Mouse (Mus musculus) liver, embryonic 14.5 days (tissue): ENCODE data around the gene Plekha5. TPM values are rescaled to one million over a fixed set of nuclear protein-coding genes. Genes with fewer than 3 reads are reported as not detected.
A peak's percentile ranks its signal among the peaks of the same experiment; 100 is the strongest.

ENCODE experiments used
- ATAC-seq: fragments of 200-750 bp; cut with Nextera tagmentation; 2 replicates; pipeline ENCODE4 v1.8.0; 2017; ENCODE audit warnings: moderate number of reproducible peaks, mild to moderate bottlenecking, moderate library complexity; ENCODE audit not compliant: insufficient read depth
- DNase-seq, 3 experiments: peaks; one replicate each; pipeline ENCODE4 v3.0.0-alpha.2; 2012 to 2013; ENCODE audit warnings: low read depth in 3 of 3, low spot score in 3 of 3
- H3K27ac ChIP-seq: fragments of 300-500 bp; sonication (generic); 2 replicates; pipeline ENCODE4 v1.5.1; 2014; ENCODE audit warnings: moderate library complexity, mild to moderate bottlenecking, control low read depth, inconsistent platforms
- H3K27me3 ChIP-seq: fragments of 300-500 bp; sonication (generic); 2 replicates; pipeline ENCODE4 v1.6.1; 2014; ENCODE audit warnings: mild to moderate bottlenecking, low read length, moderate library complexity; ENCODE audit not compliant: control insufficient read depth, insufficient read depth
- H3K36me3 ChIP-seq: fragments of 300-500 bp; sonication (generic); replicated peaks from 2 replicates; pipeline ENCODE4 v1.6.1; 2014; ENCODE audit warnings: low read depth; ENCODE audit not compliant: control insufficient read depth, insufficient read depth
- H3K4me1 ChIP-seq, 2 experiments: fragments of 200-500 bp in 1 of 2; fragments of 300-500 bp in 1 of 2; sonication (generic) in 1 of 2; replicated peaks; 2 replicates each; pipeline ENCODE4 v1.6.1; 2012 to 2014; ENCODE audit warnings: antibody characterized with exemption in 1 of 2, inconsistent platforms in 1 of 2, low read length in 1 of 2; ENCODE audit not compliant: control insufficient read depth in 2 of 2, insufficient read depth in 2 of 2
- H3K4me2 ChIP-seq: fragments of 300-500 bp; sonication (generic); 2 replicates; pipeline ENCODE4 v1.6.1; 2014; ENCODE audit warnings: low read depth, mild to moderate bottlenecking, control low read depth, moderate library complexity
- H3K4me3 ChIP-seq, 2 experiments: fragments of 200-500 bp in 1 of 2; fragments of 300-500 bp in 1 of 2; sonication (generic) in 1 of 2; 2 replicates each; pipeline ENCODE4 v1.5.1; 2012 to 2014; ENCODE audit warnings: low read depth in 2 of 2, low read length in 2 of 2, mild to moderate bottlenecking in 2 of 2, control low read depth in 1 of 2, inconsistent platforms in 1 of 2, moderate library complexity in 1 of 2; ENCODE audit not compliant: insufficient read depth in 1 of 2
- H3K9ac ChIP-seq: fragments of 300-500 bp; sonication (generic); replicated peaks from 2 replicates; pipeline ENCODE4 v1.6.1; 2014; ENCODE audit warnings: mild to moderate bottlenecking, control low read depth, moderate library complexity
- H3K9me3 ChIP-seq: fragments of 300-500 bp; sonication (generic); 2 replicates; pipeline ENCODE4 v1.6.1; 2016; ENCODE audit warnings: low read length, mixed read lengths; ENCODE audit not compliant: control insufficient read depth
- CTCF ChIP-seq: IDR thresholded peaks from 2 replicates; pipeline ENCODE4 v1.5.1; 2016; ENCODE audit warnings: antibody characterized with exemption, low read depth, control low read depth
- EP300 ChIP-seq: IDR thresholded peaks from 2 replicates; pipeline ENCODE4 v1.6.1; 2016; ENCODE audit warnings: antibody characterized with exemption, low read depth
- WGBS: fragments of 180-500 bp; shearing (Covaris S2); extraction: QIAGEN DNeasy Blood & Tissue Kit; methylation state at CpG from one replicate; pipeline ENCODE4 v1.1.7; 2014; ENCODE audit not compliant: insufficient replicate concordance; 5-methylcytosine and 5-hydroxymethylcytosine counted together
- polyA plus RNA-seq, 2 experiments: library from polyadenylated mRNA; depleted of rRNA in 1 of 2; stranded (reverse) in 1 of 2; unstranded in 1 of 2; fragments of >200 nt; fragmentation: Nextera tagmentation in 1 of 2; extraction: Ambion mirVana in 1 of 2; gene quantifications; 2 replicates each; pipeline versions ENCODE4 v1.2.1 to v1.2.3; 2012 to 2014

Gene Plekha5
- polyA plus RNA-seq, 2 experiments: 3.6 to 6.0 TPM

GRCm38 (mm10) chr6:140472345-140472744 lies 48.5 kb downstream of the Plekha5 start:
- Histone ChIP-seq H3K36me3 (no peaks in the 10 kb centered on the region), H3K4me2 (no peak overlapping the region), H3K27ac (no peak overlapping the region), H3K4me1 (no peaks in the 10 kb centered on the region), H3K27me3 (no peaks in the 10 kb centered on the region), H3K9ac (no peak overlapping the region), H3K9me3 (no peaks in the 10 kb centered on the region), H3K4me3 (no peak overlapping the region)
- ATAC-seq: no peak
- 38% methylated on average over 4 of the region's 4 CpGs for WGBS
- peak in 1 of 3 experiments; percentile 36 for DNase-seq
- TF ChIP-seq CTCF: peak; percentile 52; the same call in 1 of the 2 replicates
- TF ChIP-seq EP300: no peak

GRCm38 (mm10) chr6:140475393-140476087 lies 51.7 kb downstream of the Plekha5 start:
- TF ChIP-seq EP300 (no peak), CTCF (0 out of 2 replicates have a peak, but pooled peaks have one; percentile 20)
- Histone ChIP-seq H3K9me3 (no peaks in the 10 kb centered on the region), H3K9ac (no peak overlapping the region), H3K4me1 (no peaks in the 10 kb centered on the region), H3K4me3 (no peak overlapping the region), H3K27me3 (no peaks in the 10 kb centered on the region), H3K4me2 (no peak overlapping the region), H3K36me3 (no peaks in the 10 kb centered on the region), H3K27ac (no peak overlapping the region)
- ATAC-seq (no peak), DNase-seq (no peak)
- WGBS: 62% methylated on average over 9 of the region's 9 CpGs

GRCm38 (mm10) chr6:140476981-140477380 lies 53.1 kb downstream of the Plekha5 start:
- Histone ChIP-seq H3K4me2 (no peak overlapping the region), H3K27me3 (no peaks in the 10 kb centered on the region), H3K36me3 (no peaks in the 10 kb centered on the region), H3K27ac (no peak overlapping the region), H3K4me3 (no peak overlapping the region), H3K4me1 (no peaks in the 10 kb centered on the region), H3K9ac (no peak overlapping the region), H3K9me3 (no peaks in the 10 kb centered on the region)
- WGBS: 53% methylated on average over 2 of the region's 2 CpGs
- TF ChIP-seq CTCF (no peak), EP300 (no peak)
- ATAC-seq (no peak), DNase-seq (no peak)

DNA sequence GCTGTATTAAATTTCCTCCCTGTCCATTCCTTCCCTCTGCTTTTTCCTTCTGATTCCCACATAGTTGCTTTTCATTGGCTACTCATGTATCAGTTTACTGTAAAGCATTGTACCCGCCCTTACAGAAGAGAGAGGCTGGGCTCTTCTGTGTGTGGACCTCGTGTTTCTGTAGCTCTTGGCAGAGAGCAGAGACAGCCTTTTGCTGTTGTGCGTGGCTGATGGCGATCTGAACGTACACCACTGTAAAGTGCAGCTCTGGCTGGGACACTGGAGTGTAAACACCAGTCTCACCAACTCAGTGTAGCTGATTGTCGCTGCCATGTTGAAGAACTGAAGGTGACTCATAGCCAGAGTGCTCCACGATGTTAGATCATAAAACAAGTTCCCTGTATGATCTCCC lies 54.2 kb downstream of the Plekha5 start:
- no peak for DNase-seq

GRCm38 (mm10) chr6:140478943-140479342 lies 55.1 kb downstream of the Plekha5 start:
- Histone ChIP-seq H3K27me3 (no peaks in the 10 kb centered on the region), H3K36me3 (no peaks in the 10 kb centered on the region), H3K4me1 (no peaks in the 10 kb centered on the region), H3K9me3 (no peaks in the 10 kb centered on the region), H3K4me3 (no peak overlapping the region), H3K27ac (no peak overlapping the region), H3K9ac (no peak overlapping the region), H3K4me2 (no peak overlapping the region)
- DNase-seq (no peak), ATAC-seq (no peak)
- TF ChIP-seq CTCF (no peak), EP300 (no peak)
- WGBS: 82% methylated on average over 5 of the region's 5 CpGs

More for the DNA sequence above, 54.2 kb downstream of the Plekha5 start:
- no peaks in the 10 kb centered on the region for H3K27me3 ChIP-seq
- no peaks in the 10 kb centered on the region for H3K9me3 ChIP-seq
- H3K36me3 ChIP-seq: no peaks in the 10 kb centered on the region
- H3K4me2 ChIP-seq: no peak overlapping the region
- H3K4me3 ChIP-seq: no peak overlapping the region
- ATAC-seq: no peak
- no peaks in the 10 kb centered on the region for H3K4me1 ChIP-seq
- WGBS: 55% methylated on average over 7 of the region's 7 CpGs
- no peak overlapping the region for H3K27ac ChIP-seq
- no peak overlapping the region for H3K9ac ChIP-seq
- no peak for TF ChIP-seq EP300
- no peak for TF ChIP-seq CTCF
